Mouse (Mus musculus) forebrain, embryonic 12.5 days (tissue): ENCODE results near the gene Gm49318. TPM values are rescaled to one million over a fixed set of nuclear protein-coding genes. Genes with fewer than 3 reads are reported as not detected.

Experiments used
- ATAC-seq: fragments of 200-750 bp; cut with Nextera tagmentation; 2 replicates; pipeline ENCODE4 v1.8.0; 2017; ENCODE audit warnings: moderate TSS enrichment; ENCODE audit not compliant: low FRiP score
- H3K27ac ChIP-seq: fragments of 300-500 bp; sonication (generic); 2 replicates; pipeline ENCODE4 v1.5.1; 2016; ENCODE audit warnings: mild to moderate bottlenecking
- H3K27me3 ChIP-seq: fragments of 300-500 bp; sonication (generic); 2 replicates; pipeline ENCODE4 v1.6.1; 2016; ENCODE audit warnings: mild to moderate bottlenecking
- H3K36me3 ChIP-seq: fragments of 300-500 bp; sonication (generic); replicated peaks from 2 replicates; pipeline ENCODE4 v1.6.1; 2016; ENCODE audit warnings: mild to moderate bottlenecking
- H3K4me1 ChIP-seq: fragments of 300-500 bp; sonication (generic); 2 replicates; pipeline ENCODE4 v1.6.1; 2016
- H3K4me2 ChIP-seq: fragments of 300-500 bp; sonication (generic); 2 replicates; pipeline ENCODE4 v1.6.1; 2016; ENCODE audit warnings: mild to moderate bottlenecking, moderate library complexity
- H3K4me3 ChIP-seq: fragments of 300-500 bp; sonication (generic); replicated peaks from 2 replicates; pipeline ENCODE4 v1.5.1; 2016; ENCODE audit warnings: mild to moderate bottlenecking
- H3K9ac ChIP-seq: fragments of 300-500 bp; sonication (generic); 2 replicates; pipeline ENCODE4 v1.6.1; 2016; ENCODE audit warnings: mild to moderate bottlenecking
- H3K9me3 ChIP-seq: fragments of 300-500 bp; sonication (generic); 2 replicates; pipeline ENCODE4 v1.6.1; 2016
- WGBS: fragments of 180-500 bp; shearing (Covaris S2); methylation state at CpG from one replicate; pipeline ENCODE4 v1.1.7; 2016; 5-methylcytosine and 5-hydroxymethylcytosine counted together
- polyA plus RNA-seq: library from polyadenylated mRNA; unstranded; fragments of >200 nt; fragmentation: Nextera tagmentation; extraction: Ambion mirVana; gene quantifications from 2 replicates; pipeline ENCODE4 v1.2.1, GENCODE M21; 2016

Gene Gm49318
- polyA plus RNA-seq, 1 experiment from 2014 or later, result not detected

DNA sequence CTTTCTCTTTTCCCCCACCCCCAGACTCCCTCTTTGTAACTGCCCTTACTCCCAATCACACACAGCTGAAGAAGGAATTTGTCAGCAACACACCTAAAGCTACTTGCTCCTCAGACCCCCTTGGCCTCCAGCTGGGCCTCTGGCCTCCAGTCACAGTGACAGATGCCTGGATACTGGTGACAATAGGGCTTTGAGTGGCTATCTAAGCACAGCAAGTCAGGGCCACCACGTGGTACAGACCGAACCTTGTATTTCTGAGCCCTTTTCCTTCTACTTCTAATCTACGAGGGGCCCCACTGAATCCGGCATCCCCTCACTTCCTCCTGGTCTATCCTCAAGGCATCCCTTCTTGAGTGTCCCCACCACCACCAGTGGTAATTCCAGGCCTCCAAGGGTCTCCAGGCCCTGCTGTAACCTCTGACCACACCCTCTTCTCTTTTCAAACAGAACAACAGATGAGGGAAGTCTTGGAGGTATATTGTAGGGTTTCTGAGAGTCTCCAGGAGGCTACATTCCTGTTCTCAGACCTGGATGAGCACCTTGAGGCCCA, 21.3 kb downstream of the Gm49318 start:
- Histone ChIP-seq H3K9ac (peak overlapping the region; percentile 94), H3K27me3 (peaks cover 22% of the 10 kb centered on the region), H3K9me3 (no peaks in the 10 kb centered on the region), H3K4me2 (peak overlapping the region; percentile 63), H3K27ac (peak overlapping the region; percentile 92), H3K4me3 (peak overlapping the region; percentile 88), H3K36me3 (0 out of 2 replicates have a peak, but pooled peaks cover 5% of the 10 kb centered on the region), H3K4me1 (peaks cover 54% of the 10 kb centered on the region)
- WGBS, result 31% methylated on average over 4 of the region's 4 CpGs
- ATAC-seq, result no peak

GRCm38 (mm10) chr9:22049315-22049714, 21.7 kb downstream of the Gm49318 start:
- Histone ChIP-seq H3K27ac (peak overlapping the region; percentile 92), H3K4me2 (peak overlapping the region; percentile 63), H3K4me1 (peaks cover 51% of the 10 kb centered on the region), H3K36me3 (0 out of 2 replicates have a peak, but pooled peaks cover 5% of the 10 kb centered on the region), H3K4me3 (peak overlapping the region; percentile 88), H3K27me3 (peaks cover 17% of the 10 kb centered on the region), H3K9me3 (no peaks in the 10 kb centered on the region), H3K9ac (peak overlapping the region; percentile 94)
- 50% methylated on average over 11 of the region's 11 CpGs for WGBS
- no peak for ATAC-seq

DNA sequence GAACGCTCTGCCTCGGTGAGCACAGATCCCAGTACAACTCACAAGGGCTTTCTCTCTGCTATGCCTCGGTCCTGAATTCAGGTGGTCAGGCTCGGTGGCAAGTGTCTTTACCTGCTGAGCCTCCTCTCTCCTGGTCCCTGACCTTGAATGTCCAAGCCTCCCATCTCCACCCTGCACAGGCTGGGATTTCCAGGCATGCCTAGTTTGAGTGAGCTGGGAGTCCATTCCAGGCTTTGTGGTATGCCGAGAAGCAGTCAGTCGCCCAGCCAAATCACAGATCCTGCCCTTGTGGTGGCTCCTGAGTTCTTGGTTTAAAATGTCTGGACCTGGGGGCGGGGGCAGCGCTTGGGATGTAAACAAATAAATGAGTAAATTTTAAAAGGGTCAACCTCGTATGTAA, 23.7 kb downstream of the Gm49318 start:
- H3K4me1 ChIP-seq, result peaks cover 50% of the 10 kb centered on the region
- H3K4me2 ChIP-seq, result 0 out of 2 replicates have a peak overlapping the region, but pooled peaks have one; percentile 1

DNA sequence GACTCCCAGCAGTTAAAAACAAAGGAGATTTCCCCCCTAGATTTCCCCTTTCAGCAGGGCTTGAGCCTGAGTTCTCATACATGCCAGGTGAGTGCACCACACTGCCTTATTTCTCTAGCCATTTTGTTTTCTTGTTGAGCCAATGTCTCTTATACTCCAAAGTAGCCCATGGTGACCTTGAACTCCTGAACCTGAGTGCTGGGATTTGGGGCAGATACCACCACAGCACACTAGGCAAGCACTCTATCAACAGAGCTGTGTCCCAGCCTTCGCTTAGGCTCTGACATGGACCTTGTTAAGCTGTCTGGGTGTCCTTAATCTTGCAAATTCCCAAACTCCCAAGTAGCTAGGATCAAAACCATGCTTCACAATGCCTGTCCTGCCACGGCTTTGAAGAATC, 29.2 kb downstream of the Gm49318 start:
- WGBS, result 80% methylated on average over 2 of the region's 2 CpGs
- H3K36me3 ChIP-seq, result peaks cover 6% of the 10 kb centered on the region; the same call in 1 of the 2 replicates
- H3K27ac ChIP-seq, result no peak overlapping the region
- peaks cover 6% of the 10 kb centered on the region; the same call in 1 of the 2 replicates for H3K4me1 ChIP-seq
- H3K4me2 ChIP-seq, result no peak overlapping the region
- no peak overlapping the region for H3K9ac ChIP-seq
- ATAC-seq, result no peak
- no peak overlapping the region for H3K4me3 ChIP-seq
- no peaks in the 10 kb centered on the region for H3K9me3 ChIP-seq
- no peaks in the 10 kb centered on the region for H3K27me3 ChIP-seq

More for the DNA sequence above, 23.7 kb downstream of the Gm49318 start:
- no peak overlapping the region for H3K4me3 ChIP-seq
- H3K27ac ChIP-seq, result no peak overlapping the region
- WGBS, result 63% methylated on average over 9 of the region's 9 CpGs
- H3K27me3 ChIP-seq, result peaks cover 6% of the 10 kb centered on the region
- H3K36me3 ChIP-seq, result 0 out of 2 replicates have a peak, but pooled peaks cover 5% of the 10 kb centered on the region
- no peaks in the 10 kb centered on the region for H3K9me3 ChIP-seq
- ATAC-seq, result no peak
- no peak overlapping the region for H3K9ac ChIP-seq

DNA sequence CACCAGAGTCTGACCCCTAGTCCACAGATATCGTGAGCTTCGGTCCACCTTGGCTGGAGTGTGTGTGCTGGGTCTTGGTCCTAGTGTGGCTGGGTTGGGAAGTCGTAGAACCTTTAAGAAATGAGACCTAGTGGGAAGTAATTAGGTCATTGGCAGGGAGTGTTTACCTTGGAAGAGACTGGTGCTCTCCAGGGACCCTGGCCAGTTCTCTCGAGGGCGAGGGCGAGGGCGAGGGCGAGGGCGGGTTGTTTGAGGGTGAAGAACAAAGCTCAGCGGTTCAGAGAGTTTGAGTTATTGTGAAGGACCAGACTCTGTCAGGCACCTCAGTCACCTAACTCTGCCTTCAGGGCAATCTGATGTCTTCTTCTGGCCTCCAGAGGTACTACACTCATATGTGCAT, 33.2 kb downstream of the Gm49318 start:
- no peaks in the 10 kb centered on the region for H3K9me3 ChIP-seq
- H3K27ac ChIP-seq, result no peak overlapping the region
- ATAC-seq, result no peak
- peaks cover 23% of the 10 kb centered on the region for H3K4me1 ChIP-seq
- 89% methylated on average over 10 of the region's 10 CpGs for WGBS
- no peaks in the 10 kb centered on the region for H3K27me3 ChIP-seq
- H3K4me3 ChIP-seq, result no peak overlapping the region
- peaks cover 42% of the 10 kb centered on the region for H3K36me3 ChIP-seq
- no peak overlapping the region for H3K9ac ChIP-seq
- H3K4me2 ChIP-seq, result no peak overlapping the region

GRCm38 (mm10) chr9:22035300-22036044, 35.6 kb downstream of the Gm49318 start:
- Histone ChIP-seq H3K4me1 (peaks cover 23% of the 10 kb centered on the region), H3K36me3 (peaks cover 55% of the 10 kb centered on the region), H3K9ac (no peak overlapping the region), H3K4me3 (no peak overlapping the region), H3K27me3 (no peaks in the 10 kb centered on the region), H3K9me3 (no peaks in the 10 kb centered on the region), H3K4me2 (no peak overlapping the region), H3K27ac (peak overlapping the region; percentile 74)
- 44% methylated on average over 6 of the region's 6 CpGs for WGBS
- peak; percentile 62 for ATAC-seq

- no peaks in the 10 kb centered on the region for H3K27me3 ChIP-seq
Observed at GRCm38 (mm10) chr9:22030386-22030785, 40.7 kb downstream of the Gm49318 start.

GRCm38 (mm10) chr9:22028467-22028866, 42.6 kb downstream of the Gm49318 start:
- peak overlapping the region; percentile 56; the same call in 1 of the 2 replicates for H3K27ac ChIP-seq

More at GRCm38 (mm10) chr9:22030386-22030785, 40.7 kb downstream of the Gm49318 start:
- Histone ChIP-seq H3K36me3 (peaks cover 82% of the 10 kb centered on the region), H3K4me1 (peaks cover 36% of the 10 kb centered on the region), H3K4me2 (no peak overlapping the region), H3K4me3 (no peak overlapping the region), H3K9me3 (no peaks in the 10 kb centered on the region), H3K9ac (no peak overlapping the region), H3K27ac (no peak overlapping the region)
- 96% methylated on average over 9 of the region's 9 CpGs for WGBS
- no peak for ATAC-seq

DNA sequence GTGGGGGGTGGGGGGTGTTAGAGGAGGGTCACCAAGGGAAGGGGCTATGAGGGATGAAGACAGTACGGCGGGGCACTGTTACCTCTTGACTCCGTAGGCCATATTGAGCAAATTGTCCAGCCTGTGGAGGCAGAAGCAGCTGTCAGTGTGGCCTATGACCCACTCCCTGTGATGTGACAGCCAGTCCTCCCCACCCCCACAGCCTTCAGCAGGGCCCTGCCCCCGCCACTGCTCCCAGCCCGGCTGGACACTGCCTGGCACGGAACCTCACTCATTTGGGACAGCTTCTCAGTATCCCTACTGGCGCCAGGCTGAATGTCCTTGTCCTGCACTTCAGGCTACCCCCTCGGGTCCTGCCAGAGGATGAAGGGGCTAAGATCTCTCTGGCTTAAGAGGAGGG, 46.5 kb downstream of the Gm49318 start:
- ATAC-seq, result peak; percentile 43; the same call in 1 of the 2 replicates
- 54% methylated on average over 8 of the region's 8 CpGs for WGBS
- Histone ChIP-seq H3K9ac (no peak overlapping the region), H3K27me3 (no peaks in the 10 kb centered on the region), H3K4me2 (no peak overlapping the region), H3K36me3 (peaks cover 72% of the 10 kb centered on the region), H3K9me3 (no peaks in the 10 kb centered on the region), H3K4me3 (no peak overlapping the region), H3K27ac (no peak overlapping the region), H3K4me1 (peaks cover 25% of the 10 kb centered on the region)

More at GRCm38 (mm10) chr9:22028467-22028866, 42.6 kb downstream of the Gm49318 start:
- Histone ChIP-seq H3K4me2 (no peak overlapping the region), H3K9ac (no peak overlapping the region), H3K4me3 (no peak overlapping the region), H3K27me3 (no peaks in the 10 kb centered on the region), H3K36me3 (peaks cover 86% of the 10 kb centered on the region), H3K4me1 (peaks cover 33% of the 10 kb centered on the region), H3K9me3 (no peaks in the 10 kb centered on the region)
- ATAC-seq, result peak; percentile 54; the same call in 1 of the 2 replicates
- WGBS, result 11% methylated on average over 7 of the region's 7 CpGs

GRCm38 (mm10) chr9:22017208-22017825, 53.7 kb downstream of the Gm49318 start:
- ATAC-seq, result no peak
- H3K4me1 ChIP-seq, result 0 out of 2 replicates have a peak, but pooled peaks cover 9% of the 10 kb centered on the region
- no peaks in the 10 kb centered on the region for H3K27me3 ChIP-seq
- H3K27ac ChIP-seq, result no peak overlapping the region
- 90% methylated on average over 7 of the region's 7 CpGs for WGBS
- no peak overlapping the region for H3K9ac ChIP-seq
- no peaks in the 10 kb centered on the region for H3K9me3 ChIP-seq
- H3K36me3 ChIP-seq, result peaks cover 50% of the 10 kb centered on the region
- no peak overlapping the region for H3K4me3 ChIP-seq
- no peak overlapping the region for H3K4me2 ChIP-seq

- H3K27ac ChIP-seq, result no peak overlapping the region
- WGBS, result 75% methylated on average over 10 of the region's 10 CpGs
- no peak overlapping the region for H3K4me3 ChIP-seq
- 0 out of 2 replicates have a peak, but pooled peaks cover 9% of the 10 kb centered on the region for H3K4me1 ChIP-seq
- no peak overlapping the region for H3K4me2 ChIP-seq
- peaks cover 58% of the 10 kb centered on the region for H3K36me3 ChIP-seq
- H3K9me3 ChIP-seq, result no peaks in the 10 kb centered on the region
- no peak overlapping the region for H3K9ac ChIP-seq
- no peak for ATAC-seq
- no peaks in the 10 kb centered on the region for H3K27me3 ChIP-seq
Observed at GRCm38 (mm10) chr9:22016245-22016644, 54.8 kb downstream of the Gm49318 start.

DNA sequence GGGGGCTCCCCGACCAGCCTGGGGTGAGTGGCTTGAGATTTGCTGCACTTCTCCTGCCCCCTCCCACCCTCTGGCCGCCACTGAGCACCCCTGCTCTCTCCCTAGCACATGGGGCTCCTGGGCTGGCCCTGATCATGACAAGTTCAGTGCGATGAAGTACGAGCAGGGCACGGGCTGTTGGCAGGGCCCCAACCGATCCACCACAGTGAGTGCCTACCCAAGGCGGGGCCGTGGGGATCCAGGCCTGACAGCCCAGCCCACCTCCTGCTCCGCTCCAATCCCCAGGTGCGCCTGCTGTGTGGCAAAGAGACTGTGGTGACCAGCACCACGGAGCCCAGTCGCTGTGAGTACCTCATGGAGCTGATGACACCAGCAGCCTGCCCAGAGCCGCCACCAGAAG, 58.3 kb downstream of the Gm49318 start:
- H3K4me2 ChIP-seq, result no peak overlapping the region
- H3K36me3 ChIP-seq, result peaks cover 71% of the 10 kb centered on the region
- no peak for ATAC-seq
- no peaks in the 10 kb centered on the region for H3K27me3 ChIP-seq
- no peaks in the 10 kb centered on the region for H3K9me3 ChIP-seq
- H3K27ac ChIP-seq, result no peak overlapping the region
- H3K4me3 ChIP-seq, result no peak overlapping the region
- WGBS, result 92% methylated on average over 13 of the region's 13 CpGs
- H3K9ac ChIP-seq, result no peak overlapping the region
- H3K4me1 ChIP-seq, result 0 out of 2 replicates have a peak, but pooled peaks cover 5% of the 10 kb centered on the region
